Mouse (Mus musculus) right cerebral cortex, postnatal 4 days (tissue): ENCODE data around the gene Eef1a2.
"Not testable (repeated sequence)": the region's sequence is repeated elsewhere in the genome, so short reads cannot be mapped to it uniquely, and the experiment has no call there.

Source experiments
- DNase-seq: peaks from one replicate; pipeline ENCODE4 v3.0.0-alpha.2; 2022

Eef1a2 gene

DNA sequence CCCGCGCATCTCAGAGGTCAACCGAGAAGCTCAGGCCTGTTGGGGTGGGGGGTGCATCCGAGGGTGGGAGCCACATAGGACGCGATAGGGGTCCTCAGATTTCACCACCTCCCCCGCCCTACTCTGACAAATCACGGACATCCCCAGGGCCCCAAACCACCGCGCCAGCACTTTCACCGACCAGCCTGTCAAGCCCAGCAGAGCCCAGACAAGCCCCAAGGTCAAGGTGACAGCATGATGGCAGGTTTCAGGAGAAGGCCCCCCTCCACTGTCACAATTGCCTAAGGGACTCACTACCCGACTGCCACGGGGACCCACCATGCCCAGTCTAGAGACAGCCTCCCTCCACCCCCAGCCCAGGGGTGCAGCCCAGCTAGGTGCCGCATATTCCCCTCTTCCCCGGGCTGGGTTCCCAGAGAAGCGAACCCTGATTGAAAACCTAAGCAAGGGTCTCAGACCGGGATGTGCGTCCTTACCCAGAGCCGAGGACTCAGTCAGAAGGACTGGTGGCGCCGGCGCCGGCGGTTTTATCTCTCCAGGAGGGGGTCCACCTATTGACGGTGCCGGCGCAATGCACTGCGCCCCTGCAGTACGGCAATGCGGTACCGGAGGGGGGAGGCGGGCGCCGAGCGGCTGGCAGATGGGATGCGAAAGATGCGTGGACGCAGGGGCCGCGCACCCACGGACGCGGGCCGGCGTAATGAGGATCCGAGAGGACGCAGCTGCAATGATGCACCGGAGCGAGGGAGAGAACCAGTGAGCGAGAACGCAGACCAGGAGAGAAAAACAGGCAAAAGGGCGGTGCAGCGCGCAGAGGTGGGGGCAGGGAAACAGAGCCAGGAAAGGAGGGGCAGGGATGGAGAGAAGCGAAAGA lies at the start of gene Eef1a2:
Gene Eef1a2 (minus strand): TSS at position 767 of the 874 bp plus-strand sequence.
- peak; percentile 82 for DNase-seq

DNA sequence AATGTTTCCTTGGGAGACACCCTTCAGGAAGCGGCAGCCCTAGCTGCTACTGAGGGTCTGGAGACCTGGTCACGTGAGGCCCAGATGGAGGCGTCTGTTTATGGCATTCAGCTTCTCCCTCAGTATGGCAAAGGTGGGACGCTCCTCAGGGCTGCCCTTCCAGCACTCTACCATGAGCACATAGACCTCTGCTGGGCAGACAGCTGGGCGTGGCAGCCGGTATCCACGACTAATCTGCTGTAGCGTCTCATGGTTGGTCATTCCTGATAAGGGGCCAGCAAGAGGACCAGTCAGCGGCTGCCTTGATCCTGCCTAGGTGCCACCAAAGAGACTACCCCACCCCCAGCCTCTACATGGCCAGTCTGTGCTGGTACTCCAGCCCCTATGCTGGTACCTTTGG lies 49.3 kb upstream of the Eef1a2 start:
- DNase-seq = no peak

DNA sequence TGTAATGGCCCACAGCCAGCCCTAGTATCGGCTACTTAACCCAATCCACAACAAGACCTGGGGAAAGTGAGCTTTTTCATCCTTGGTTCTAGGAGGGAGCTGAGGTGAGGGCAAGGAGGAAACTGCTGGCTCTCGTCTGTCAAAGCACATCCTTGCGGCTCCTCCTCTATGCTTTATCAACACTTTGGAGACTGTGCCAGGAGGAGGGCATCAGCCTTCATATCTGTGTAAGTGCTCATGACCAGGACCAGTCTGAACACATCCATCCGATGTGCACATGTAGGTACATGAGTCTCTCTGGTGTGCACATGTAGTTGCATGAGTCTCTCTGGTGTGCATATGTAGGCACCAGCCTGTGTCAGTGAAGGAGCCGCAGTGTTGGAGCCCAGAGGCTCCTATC lies 48.9 kb upstream of the Eef1a2 start:
- no peak for DNase-seq

DNA sequence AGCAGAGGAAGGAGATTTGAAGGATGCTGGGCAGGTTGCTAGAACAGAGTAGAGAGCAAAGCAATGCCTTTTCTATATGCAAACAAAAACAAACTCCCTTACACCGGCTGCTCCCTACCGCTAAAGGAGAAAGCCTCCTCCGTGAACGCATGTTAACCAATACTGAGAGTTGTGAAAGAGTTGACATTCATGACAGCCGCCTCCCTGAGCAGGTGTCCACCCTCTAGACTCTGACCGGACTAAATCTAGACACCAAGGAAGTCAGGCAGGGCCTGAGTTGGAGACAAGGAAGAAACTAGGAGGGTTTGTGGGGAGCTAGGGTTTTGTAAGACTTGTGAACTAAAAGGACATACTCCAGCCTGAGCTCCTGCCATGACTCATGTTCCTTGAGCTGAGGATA lies 46.1 kb upstream of the Eef1a2 start:
- no peak for DNase-seq

DNA sequence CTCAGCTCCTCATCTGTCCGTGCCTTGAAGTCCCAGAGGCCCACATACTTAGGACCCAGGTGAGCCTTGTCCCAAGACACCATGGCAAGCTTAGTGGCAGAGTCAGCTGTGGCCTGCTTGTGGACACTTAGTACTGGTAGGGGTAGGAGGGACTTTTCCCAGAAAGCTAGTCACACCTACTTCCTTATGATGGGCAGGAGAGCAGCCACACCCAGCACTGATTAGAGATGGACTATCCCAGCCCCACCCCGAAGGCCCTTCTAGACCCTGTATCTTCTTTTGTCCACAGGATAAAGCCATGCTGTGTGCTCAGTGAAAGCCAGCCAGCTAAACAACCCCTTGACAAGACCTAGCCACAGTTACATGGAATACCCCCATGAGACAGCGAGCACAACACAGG lies 45.6 kb upstream of the Eef1a2 start, which contains the start of gene Ptk6:
Gene Ptk6 (minus strand): TSS at position 368 of the 400 bp plus-strand sequence.
- no peak for DNase-seq

DNA sequence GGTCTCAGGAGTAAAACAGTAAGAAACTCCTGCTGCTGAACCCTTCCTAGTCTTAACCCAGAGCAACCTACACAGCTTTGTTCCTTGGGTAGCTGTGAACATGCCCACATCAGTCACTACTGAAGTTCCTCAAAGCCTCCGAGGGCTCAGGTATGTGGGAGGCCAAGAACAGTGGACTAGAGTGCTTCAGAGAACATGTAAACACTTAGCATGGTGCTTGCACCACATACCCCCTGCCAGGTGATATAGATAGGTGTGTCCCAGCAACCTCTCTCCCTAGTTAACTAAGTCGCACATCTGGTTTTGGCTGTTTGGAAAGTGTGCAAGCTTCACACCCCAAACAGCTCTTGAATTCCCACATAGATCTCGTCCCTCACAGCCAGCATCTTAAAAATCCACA lies 44.8 kb upstream of the Eef1a2 start:
- no peak for DNase-seq

DNA sequence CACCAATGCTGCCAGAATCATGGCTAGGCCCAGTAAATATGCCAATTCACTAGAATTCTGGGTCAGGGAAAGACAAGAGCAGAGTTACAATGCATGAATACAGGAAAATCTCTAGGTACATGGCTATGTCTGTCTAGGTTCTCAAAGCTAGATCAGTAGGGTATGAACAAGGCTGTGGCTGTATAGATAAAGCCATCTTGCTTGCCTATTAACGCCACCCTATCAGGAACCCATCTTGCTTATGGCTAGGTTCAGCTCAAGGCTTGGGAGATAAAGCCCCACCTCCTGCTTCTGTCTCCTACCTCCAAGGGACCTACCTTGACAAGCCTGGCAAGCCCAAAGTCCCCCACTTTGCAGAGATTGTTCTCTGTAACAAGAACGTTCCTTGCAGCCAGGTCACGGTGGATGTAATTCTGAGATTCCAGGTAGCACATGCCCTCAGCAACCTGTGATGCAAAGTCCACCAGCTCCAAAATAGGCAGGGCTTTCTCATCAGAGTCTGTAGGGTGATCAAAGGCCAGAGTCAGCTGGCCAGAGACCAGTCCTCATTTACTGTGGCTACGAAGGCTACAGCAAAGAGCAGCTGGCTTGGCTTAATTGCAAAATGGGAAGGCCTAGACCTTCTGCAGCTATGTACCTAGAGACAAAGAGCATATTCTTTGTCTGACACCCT lies 40.0 kb upstream of the Eef1a2 start:
- no peak for DNase-seq

DNA sequence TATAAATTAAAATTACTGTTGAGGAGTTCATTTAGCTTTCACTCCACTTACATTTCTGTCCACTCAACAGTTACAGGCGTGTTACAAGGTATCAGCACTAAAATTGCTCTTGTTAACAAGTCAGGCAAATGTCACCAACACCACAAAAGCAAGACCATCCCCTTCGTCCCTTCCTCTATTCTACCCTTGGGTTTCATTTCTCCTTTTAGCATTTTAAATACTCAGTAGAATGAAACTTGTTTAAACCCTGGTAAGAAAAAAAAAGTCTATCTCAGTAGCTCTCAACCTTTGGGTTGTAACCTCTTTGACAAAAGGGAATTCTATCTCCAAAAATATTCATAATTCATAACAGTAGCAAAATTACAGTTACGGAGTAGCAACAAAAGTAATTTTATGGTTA lies 36.2 kb upstream of the Eef1a2 start:
- DNase-seq = no peak

DNA sequence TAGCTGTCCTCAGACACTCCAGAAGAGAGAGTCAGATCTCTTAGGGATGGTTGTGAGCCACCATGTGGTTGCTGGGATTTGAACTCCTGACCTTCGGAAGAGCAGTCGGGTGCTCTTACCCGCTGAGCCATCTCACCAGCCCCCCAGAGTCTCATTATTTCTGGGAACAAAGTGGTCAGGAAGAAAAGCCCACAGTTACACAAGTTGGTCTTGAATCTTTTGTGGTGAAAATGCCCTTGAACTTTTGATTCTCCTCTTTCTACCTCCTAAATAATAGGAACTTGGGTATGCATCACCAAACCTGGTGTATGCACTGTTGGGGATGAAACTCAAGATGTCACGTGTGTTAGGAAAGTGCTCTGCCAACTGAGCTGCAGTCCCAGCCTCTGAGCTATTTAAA lies 35.1 kb upstream of the Eef1a2 start:
- no peak for DNase-seq

DNA sequence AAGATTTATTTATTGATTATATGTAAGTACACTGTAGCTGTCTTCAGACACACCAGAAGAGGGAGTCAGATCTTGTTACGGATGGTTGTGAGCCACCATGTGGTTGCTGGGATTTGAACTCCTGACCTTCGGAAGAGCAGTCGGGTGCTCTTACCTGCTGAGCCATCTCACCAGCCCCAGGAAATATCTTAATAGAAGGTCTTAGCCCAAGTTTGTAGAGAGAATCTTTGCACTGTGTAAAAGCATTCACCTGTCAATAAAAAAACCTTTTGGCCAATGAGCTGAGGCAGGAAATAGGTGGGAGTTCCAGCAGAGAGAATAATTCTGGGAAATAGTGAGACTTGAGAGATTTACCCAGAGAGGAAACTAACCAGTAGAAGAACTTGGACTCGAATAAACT lies 34.6 kb upstream of the Eef1a2 start:
- DNase-seq = not testable (repeated sequence)

DNA sequence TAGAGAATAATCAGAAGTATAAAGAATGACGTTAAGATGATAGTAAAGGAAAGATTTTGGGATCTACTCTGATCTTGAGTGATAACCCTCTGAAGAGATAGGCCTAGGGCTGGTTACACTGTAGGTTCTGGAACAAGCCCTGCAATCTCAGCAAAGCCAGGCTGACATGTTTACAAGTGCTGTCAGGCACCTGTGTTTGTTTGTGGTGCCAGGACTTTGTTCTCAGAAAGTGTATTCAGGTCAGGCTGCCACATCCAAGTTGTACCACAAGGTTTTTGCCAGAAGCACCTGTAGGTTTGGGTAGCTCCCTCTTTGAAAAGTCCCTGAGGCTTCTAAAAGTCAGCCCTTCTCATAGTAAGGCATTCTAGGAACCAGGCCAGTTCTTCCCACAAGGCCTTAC lies 32.5 kb upstream of the Eef1a2 start:
- DNase-seq = no peak

DNA sequence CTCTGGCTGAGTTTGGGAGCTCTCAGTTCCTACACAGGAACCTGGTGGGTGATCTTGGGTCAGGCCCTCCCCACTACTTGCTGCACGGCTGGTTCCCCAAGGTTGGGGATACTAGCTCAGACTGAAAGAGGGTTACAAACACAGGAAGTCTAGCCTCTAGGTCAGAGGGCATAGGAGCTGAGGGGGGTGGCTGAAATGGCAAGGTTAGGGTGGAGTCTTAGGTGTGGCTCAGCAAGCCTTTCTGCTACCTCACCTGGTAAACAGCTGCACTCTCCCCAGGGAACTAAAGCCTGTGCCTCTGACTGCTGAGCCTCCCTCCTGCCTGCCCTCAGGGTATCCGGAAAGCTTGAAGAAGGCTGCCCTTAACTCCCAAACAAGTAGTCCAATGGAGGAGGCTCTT lies 31.9 kb upstream of the Eef1a2 start:
- no peak for DNase-seq

DNA sequence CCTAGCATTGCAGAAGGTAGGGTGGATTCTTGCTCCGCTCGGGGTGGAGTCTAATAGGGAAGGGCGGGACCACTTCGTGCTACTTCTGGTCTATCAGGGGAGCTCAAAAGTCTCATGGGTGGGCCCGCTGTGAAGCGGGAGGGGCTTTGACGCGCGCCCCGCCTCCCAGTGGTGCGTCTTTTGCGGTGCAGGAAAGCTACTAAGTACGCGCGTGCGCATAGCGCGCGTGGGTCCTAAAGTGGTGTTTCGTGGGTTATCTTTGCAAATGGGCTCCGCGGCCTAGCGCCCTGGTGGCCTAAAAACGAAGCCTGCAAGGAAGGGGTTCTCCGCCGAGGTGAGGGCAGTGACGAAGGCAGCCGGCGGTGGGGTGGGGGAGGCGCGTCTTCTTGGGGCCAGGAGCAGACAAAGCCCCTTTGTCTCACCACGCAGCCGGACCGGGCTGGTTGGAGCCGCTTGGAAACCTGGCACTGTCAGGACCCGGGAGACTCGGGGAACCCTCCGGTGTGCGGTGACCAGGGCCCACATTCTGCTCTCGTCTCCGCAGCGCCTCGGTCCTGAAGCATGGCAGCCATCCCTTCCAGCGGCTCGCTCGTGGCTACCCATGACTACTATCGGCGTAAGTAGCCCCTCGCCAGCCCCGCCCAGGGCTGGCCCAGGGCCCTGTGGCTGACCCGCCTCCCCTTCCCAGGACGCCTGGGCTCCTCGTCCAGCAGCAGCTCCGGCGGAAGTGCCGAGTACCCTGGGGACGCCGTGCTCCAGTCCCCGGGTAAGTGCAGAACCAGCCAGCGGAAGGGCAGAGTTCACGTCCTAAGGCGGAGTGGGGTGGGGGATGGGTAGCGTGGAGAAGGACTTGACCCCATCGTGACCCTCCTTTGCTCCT lies 30.5 kb upstream of the Eef1a2 start, which contains the start of gene Ppdpf:
Gene Ppdpf (plus strand): TSS at position 127 of the 880 bp plus-strand sequence.
- DNase-seq = peak; percentile 85

DNA sequence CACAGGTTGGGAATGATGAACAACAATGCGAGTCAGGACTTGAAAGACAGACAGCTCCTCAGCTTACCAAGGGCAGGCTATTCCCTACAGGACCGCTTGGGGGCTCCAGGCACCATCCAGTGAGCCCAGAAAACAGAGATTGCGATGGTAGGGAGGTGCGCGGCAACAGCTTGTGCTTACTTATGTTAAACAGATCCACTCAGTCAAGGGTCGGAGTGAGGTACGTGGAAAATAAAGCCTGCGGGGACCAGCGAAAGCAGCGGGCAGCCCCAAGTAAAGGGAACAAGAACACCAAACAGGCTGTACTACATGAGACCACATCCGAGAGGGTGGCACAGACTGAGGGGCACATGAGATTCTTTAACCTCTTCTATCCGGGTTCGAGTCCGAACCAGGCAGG lies 29.8 kb upstream of the Eef1a2 start:
- DNase-seq = peak; percentile 81

DNA sequence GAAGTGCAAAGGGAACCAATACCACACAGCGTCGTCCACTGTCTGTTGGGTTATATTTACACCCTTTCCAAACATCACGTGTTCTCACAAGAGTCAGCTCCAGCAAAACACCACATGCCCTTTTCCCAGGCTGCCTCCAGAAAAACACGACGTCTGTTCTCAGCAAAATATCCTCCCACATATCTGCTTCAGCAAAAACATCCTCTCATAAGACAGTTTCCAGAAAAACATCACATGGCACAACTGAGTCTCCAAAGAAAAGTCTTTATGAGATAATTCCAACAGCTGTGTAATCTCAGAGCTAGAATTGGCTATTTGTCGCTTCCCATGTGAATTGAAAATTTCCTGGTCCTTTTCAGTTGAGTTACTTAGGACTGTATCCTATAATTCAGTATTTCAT lies 24.1 kb upstream of the Eef1a2 start:
- DNase-seq = no peak

DNA sequence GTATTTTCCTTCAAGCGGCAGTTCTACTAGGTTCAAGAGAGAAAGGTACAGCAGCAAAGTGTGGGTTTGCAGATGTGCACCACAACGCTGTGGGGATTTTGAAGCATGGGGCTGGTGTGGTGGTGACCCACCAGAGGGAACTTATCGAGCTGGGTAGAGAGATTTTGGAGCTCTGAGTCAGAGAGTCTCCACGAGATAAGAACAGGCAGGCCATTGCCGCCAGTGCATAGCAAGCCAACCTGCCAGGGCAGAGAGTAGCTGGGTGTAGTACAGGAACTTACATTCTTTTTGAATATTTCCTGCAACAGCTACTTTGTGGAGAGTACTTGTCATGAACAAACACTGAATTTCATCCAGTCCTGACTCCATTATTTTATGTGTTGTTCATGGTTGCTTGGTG lies 21.7 kb upstream of the Eef1a2 start:
- no peak for DNase-seq

DNA sequence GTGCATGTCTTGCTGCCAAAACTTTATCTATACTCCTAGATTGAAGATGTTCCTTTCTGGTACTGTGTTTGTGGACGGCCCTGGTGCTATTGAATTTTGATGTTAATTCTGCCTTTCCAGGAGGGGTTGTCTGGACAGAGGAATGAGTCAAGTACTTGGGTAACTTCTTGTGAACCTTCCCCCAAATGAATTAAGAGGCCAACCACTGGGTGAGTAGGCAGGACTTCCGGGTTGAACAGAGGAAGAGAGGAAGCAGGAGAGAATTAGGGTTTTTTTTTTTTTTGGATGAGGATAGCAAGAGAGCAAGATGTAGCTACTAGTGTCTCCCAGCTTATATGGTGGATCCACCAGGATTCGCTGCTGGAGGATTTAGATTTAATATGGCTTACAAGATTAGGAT lies 21.2 kb upstream of the Eef1a2 start:
- no peak for DNase-seq

DNA sequence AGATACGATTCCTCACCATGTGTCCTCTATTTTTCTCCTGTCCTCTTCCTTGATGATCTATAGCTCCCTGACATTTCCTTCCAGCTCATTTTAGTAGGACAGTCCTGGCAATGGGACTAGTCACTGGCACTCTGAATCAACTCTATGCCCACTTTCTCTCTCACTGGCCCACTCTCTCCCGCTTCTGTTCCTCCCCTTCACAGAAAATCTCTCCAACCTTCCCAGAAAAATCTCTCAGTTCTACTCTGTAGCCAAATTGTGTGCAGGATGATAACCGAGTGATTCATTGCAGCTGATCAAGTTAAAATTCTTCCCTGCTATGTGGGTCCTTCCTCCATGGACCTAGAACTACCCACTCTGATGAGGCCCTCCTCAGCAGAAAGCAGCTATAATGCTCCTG lies 17.8 kb upstream of the Eef1a2 start:
- no peak for DNase-seq

DNA sequence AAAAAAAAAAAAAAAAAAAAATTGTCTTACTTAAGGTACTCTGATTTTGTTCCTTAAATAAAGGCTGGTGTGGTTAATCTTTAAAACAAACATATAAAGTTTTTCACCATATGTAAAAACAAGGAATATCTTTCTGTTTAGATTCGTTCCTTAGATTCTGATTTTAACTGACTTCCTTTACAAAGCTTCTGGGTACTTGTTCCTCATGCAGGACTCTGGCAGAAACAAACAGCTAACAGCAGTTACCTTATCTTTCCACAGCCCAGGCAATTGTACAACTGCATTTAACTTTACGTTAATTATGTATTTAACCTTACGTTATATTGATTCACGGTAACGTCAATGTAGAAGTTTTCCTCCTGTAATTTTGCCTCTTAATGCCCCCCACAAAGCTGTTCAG lies 9.7 kb upstream of the Eef1a2 start:
- DNase-seq = no peak

DNA sequence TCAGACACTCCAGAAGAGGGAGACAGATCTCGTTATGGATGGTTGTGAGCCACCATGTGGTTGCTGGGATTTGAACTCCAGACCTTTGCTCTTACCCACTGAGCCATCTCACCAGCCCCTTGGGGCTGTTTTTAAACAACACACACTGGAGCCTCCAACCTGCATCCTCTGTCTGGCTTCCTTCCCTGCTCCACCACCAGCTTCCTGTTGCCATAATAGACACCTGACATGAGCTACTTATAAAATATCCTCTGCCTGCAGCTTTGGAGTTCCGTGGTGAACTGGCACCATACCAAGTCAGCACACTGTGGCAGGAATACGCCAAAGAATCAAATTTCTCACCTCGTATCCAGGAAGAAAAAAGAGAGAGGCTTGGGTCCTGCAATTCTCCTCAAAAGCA lies 4.0 kb upstream of the Eef1a2 start:
- no peak for DNase-seq

DNA sequence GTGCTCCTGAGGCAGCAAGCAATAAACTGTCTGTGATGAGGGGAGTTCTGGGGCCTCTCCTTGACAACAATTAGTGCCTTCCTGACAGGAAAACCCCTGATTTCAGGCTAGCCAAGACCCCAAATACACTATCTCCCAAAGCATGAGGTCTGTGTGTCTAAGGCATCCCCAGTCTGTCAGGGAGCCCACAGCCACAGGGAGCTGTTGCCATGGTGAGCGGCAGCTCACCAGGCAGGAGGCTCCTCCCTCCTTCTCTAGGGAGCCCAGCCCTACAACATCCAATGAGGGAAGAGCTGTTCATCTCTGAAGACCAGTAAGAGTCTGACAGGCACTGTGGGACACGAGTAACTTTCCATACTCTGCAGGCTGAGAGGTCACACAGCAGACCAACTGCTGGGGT lies 3.0 kb upstream of the Eef1a2 start:
- peak; percentile 59 for DNase-seq

DNA sequence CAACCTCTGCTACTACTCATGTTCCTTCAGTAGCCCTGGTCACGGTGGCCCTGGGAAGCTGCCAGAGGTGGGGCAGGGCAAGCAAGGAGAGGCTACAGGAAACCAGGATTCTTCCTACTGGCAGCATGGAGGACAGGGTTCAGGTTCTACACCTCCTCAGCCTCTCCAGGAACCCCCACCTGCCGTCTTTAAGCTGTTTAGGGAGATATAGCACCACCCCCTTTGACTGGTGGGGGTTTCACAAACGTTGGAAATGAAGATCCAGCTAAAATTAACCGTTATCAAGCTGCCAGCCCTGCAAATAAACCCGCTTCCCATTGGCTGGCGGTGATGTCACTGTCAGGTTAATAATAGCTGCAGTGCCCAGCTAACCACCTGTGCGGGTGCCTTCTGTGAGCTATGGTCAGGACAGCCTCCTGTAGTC lies 2.3 kb upstream of the Eef1a2 start:
- DNase-seq = peak; percentile 63

DNA sequence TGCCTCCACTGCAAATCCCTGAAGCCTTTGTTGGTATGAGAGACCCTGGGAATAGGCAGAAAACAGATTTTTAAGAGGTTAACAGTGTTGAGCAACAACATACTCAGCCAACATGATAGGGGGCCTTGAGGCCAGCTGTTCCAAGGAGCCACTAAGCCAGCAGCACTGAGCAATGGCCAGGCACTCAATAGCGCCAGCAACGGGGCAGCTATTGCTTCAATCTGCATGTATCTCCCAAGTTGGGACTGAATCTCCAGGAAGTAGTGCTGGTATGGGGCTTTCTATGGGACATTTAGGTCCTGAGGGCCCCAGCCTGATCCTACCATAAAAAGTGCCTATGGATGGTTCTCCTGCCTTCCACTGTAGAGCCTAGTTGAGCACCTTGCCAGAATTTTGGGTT lies 1.7 kb upstream of the Eef1a2 start:
- no peak for DNase-seq
